Mouse (Mus musculus) lung, postnatal 0 days (tissue): ENCODE data around the gene Defb28.

Source experiments
- CTCF ChIP-seq: IDR thresholded peaks from 2 replicates; pipeline ENCODE4 v1.5.1; 2016; ENCODE audit warnings: antibody characterized with exemption, mild to moderate bottlenecking
- EP300 ChIP-seq: IDR thresholded peaks from 2 replicates; pipeline ENCODE4 v1.6.1; 2016; ENCODE audit warnings: antibody characterized with exemption, mild to moderate bottlenecking, control low read depth

DNA sequence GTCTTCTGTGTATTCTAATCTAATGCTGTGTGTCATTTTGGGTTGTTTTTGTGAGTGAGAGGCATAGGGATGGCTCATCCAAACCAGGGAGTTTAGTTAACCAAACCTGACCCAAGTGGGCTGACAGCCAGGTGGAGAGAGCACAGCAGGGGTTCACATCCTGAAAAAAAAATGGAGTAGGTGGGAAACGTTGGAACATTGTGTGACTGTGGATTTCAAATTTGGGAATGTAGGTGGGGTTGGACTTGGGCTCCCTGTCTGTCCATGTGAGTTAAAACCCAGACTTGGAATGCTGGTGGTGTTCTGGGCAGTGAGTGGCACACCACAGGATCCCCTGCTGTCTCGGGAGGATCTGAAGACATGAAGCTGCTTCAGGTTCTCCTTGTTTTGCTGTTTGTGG, 41.3 kb upstream of the Defb28 start, which contains the start of gene Defb20:
- TF ChIP-seq CTCF (no peak), EP300 (no peak)
